Mouse (Mus musculus): ENCODE results near the gene Mylk4. TPM values are rescaled to one million over a fixed set of nuclear protein-coding genes. Genes with fewer than 3 reads are reported as not detected.

Mylk4 gene
- total and polyA plus RNA-seq, 3 experiments = 0.04 TPM; not detected in 2

- Histone ChIP-seq H3K9ac (ENCODE audit: insufficient read depth, low read depth) (no peak overlapping the region), H3K4me2 (ENCODE audit: insufficient read depth, low read depth, poor library complexity, severe bottlenecking) (no peak overlapping the region), H3K9me3 (replicated peaks; ENCODE audit: low read length) (no peaks in the 10 kb centered on the region), H3K4me3 (replicated peaks in 1 of 3; ENCODE audit: low read depth in 2 of 3, low read length in 2 of 3, poor library complexity in 1 of 3) (no peak overlapping the region), H3K27me3 (replicated peaks) (no peaks in the 10 kb centered on the region), H3K36me3 (replicated peaks in 1 of 2; ENCODE audit: control insufficient read depth in 1 of 2, insufficient read depth in 1 of 2, low read length in 1 of 2) (no peaks in the 10 kb centered on the region), H3K27ac (ENCODE audit: insufficient read depth, low read depth) (no peak overlapping the region), H3K79me2 (replicated peaks; ENCODE audit: control insufficient read depth, extremely low read depth, insufficient read depth, poor library complexity, severe bottlenecking) (no peaks in the 10 kb centered on the region), H3K4me1 (ENCODE audit: control insufficient read depth in 1 of 2, insufficient read depth in 2 of 2) (peaks cover 3 to 35% of the 10 kb centered on the region in 2 experiments; a peak in 3 of 4 replicates)
- TF ChIP-seq ZNF384 (IDR thresholded peaks at IDR 0.05; ENCODE audit: low read depth, low read length) = no peak
- TF ChIP-seq RAD21 (IDR thresholded peaks at IDR 0.05; ENCODE audit: low read depth, low read length) = no peak
- no peak for TF ChIP-seq SIN3A (IDR thresholded peaks at IDR 0.05; ENCODE audit: low read length)
- no peak for TF ChIP-seq ZKSCAN1 (IDR thresholded peaks at IDR 0.05; ENCODE audit: borderline replicate concordance, low read depth, low read length)
- TF ChIP-seq MXI1 (IDR thresholded peaks at IDR 0.05; ENCODE audit: low read depth, low read length) = no peak
- TF ChIP-seq HCFC1 (IDR thresholded peaks at IDR 0.05; ENCODE audit: low read depth, low read length) = no peak
- TF ChIP-seq CTCF (conservative IDR thresholded peaks at IDR 0.05 in 1 of 2, IDR thresholded peaks at IDR 0.05 in 1 of 2; ENCODE audit: low read depth in 2 of 2, low read length in 2 of 2) = no peak
- TF ChIP-seq MAZ (IDR thresholded peaks at IDR 0.05; ENCODE audit: low read depth, low read length) = no peak
- in situ Hi-C loops (cut with MboI; ENCODE audit: low pct_ligation_motif_present, low pct_unique_long_range_greater_than_20kb, low sequenced_read_pairs) = no loop called here
- dilution Hi-C loops (cut with MboI; ENCODE audit: extremely low pct_ligation_motif_present, extremely low pct_unique_long_range_greater_than_20kb, low sequenced_read_pairs) = no loop called here
- DNase-seq (ENCODE audit: extremely low read depth) = no peak
Observed at GRCm38 (mm10) chr13:32659271-32659670, 124.5 kb downstream of the Mylk4 start.

- Histone ChIP-seq H3K27ac (ENCODE audit: insufficient read depth, low read depth) (no peak overlapping the region), H3K9ac (ENCODE audit: insufficient read depth, low read depth) (no peak overlapping the region), H3K36me3 (replicated peaks in 1 of 2; ENCODE audit: control insufficient read depth in 1 of 2, insufficient read depth in 1 of 2, low read length in 1 of 2) (no peaks in the 10 kb centered on the region), H3K4me3 (replicated peaks in 1 of 3; ENCODE audit: low read depth in 2 of 3, low read length in 2 of 3, poor library complexity in 1 of 3) (no peak overlapping the region), H3K27me3 (replicated peaks) (no peaks in the 10 kb centered on the region), H3K9me3 (replicated peaks; ENCODE audit: low read length) (no peaks in the 10 kb centered on the region), H3K4me1 (ENCODE audit: control insufficient read depth in 1 of 2, insufficient read depth in 2 of 2) (peaks cover 3 to 41% of the 10 kb centered on the region in 2 experiments; a peak in 3 of 4 replicates), H3K79me2 (replicated peaks; ENCODE audit: control insufficient read depth, extremely low read depth, insufficient read depth, poor library complexity, severe bottlenecking) (no peaks in the 10 kb centered on the region), H3K4me2 (ENCODE audit: insufficient read depth, low read depth, poor library complexity, severe bottlenecking) (no peak overlapping the region)
- in situ Hi-C loops (cut with MboI; ENCODE audit: low pct_ligation_motif_present, low pct_unique_long_range_greater_than_20kb, low sequenced_read_pairs) (no loop called here), dilution Hi-C loops (cut with MboI; ENCODE audit: extremely low pct_ligation_motif_present, extremely low pct_unique_long_range_greater_than_20kb, low sequenced_read_pairs) (no loop called here)
- DNase-seq (ENCODE audit: extremely low read depth) = no peak
- no peak for TF ChIP-seq POLR2AphosphoS2 (IDR thresholded peaks at IDR 0.05; ENCODE audit: low read depth, low read length)
- no peak for TF ChIP-seq RAD21 (IDR thresholded peaks at IDR 0.05; ENCODE audit: low read depth, low read length)
- no peak for TF ChIP-seq ZC3H11A (IDR thresholded peaks at IDR 0.05; ENCODE audit: low read depth, low read length)
- no peak for TF ChIP-seq RCOR1 (conservative IDR thresholded peaks at IDR 0.05; ENCODE audit: low read depth, low read length)
- no peak for TF ChIP-seq MEF2A (IDR thresholded peaks at IDR 0.05; ENCODE audit: borderline replicate concordance, low read depth, low read length)
- TF ChIP-seq JUN (IDR thresholded peaks at IDR 0.05; ENCODE audit: insufficient read depth, low read depth, low read length) = no peak
- TF ChIP-seq NELFE (IDR thresholded peaks at IDR 0.05; ENCODE audit: low read depth, low read length) = no peak
- no peak for TF ChIP-seq ETS1 (conservative IDR thresholded peaks at IDR 0.05; ENCODE audit: low read depth, low read length)
- TF ChIP-seq POLR2A (IDR thresholded peaks at IDR 0.05; ENCODE audit: low read depth, low read length) = no peak
- TF ChIP-seq CTCF (conservative IDR thresholded peaks at IDR 0.05 in 1 of 2, IDR thresholded peaks at IDR 0.05 in 1 of 2; ENCODE audit: low read depth in 2 of 2, low read length in 2 of 2) = no peak
- TF ChIP-seq GABPA (IDR thresholded peaks at IDR 0.05; ENCODE audit: insufficient replicate concordance, low read depth, low read length) = no peak
Observed at GRCm38 (mm10) chr13:32657583-32657982, 126.2 kb downstream of the Mylk4 start.

Other genes starting within 250 kb of the Mylk4 start
- 61.4 and 61.7 TPM in 2 replicates for gene Wrnip1, start 18.1 kb upstream of the Mylk4 start, total RNA-seq (2012; rRNA removed)
- gene Wrnip1, start 18.1 kb upstream of the Mylk4 start, total RNA-seq (2014; rRNA removed) = 60.5 and 66.4 TPM in 2 replicates
- gene Wrnip1, start 18.1 kb upstream of the Mylk4 start, polyA plus RNA-seq (2012; ENCODE audit: insufficient read length, low read depth) = 47.4 and 50.5 TPM in 2 replicates
- gene D930007J09Rik, start 18.9 kb upstream of the Mylk4 start, total RNA-seq (2012; rRNA removed) = 14.4 and 14.6 TPM in 2 replicates
- not detected in 2 replicates for gene D930007J09Rik, start 18.9 kb upstream of the Mylk4 start, total RNA-seq (2014; rRNA removed)
- not detected in 2 replicates for gene D930007J09Rik, start 18.9 kb upstream of the Mylk4 start, polyA plus RNA-seq (2012; ENCODE audit: insufficient read length, low read depth)
- 1.7 and 2.5 TPM in 2 replicates for gene Serpinb1a, start 67.2 kb upstream of the Mylk4 start, total RNA-seq (2012; rRNA removed)
- 9.3 and 11.5 TPM in 2 replicates for gene Serpinb1a, start 67.2 kb upstream of the Mylk4 start, total RNA-seq (2014; rRNA removed)
- 23.0 and 24.9 TPM in 2 replicates for gene Serpinb1a, start 67.2 kb upstream of the Mylk4 start, polyA plus RNA-seq (2012; ENCODE audit: insufficient read length, low read depth)
- gene Serpinb1c, start 114.3 kb upstream of the Mylk4 start, total RNA-seq (2012; rRNA removed) = not detected in 2 replicates
- not detected in 2 replicates for gene Serpinb1c, start 114.3 kb upstream of the Mylk4 start, total RNA-seq (2014; rRNA removed)
- gene Serpinb1c, start 114.3 kb upstream of the Mylk4 start, polyA plus RNA-seq (2012; ENCODE audit: insufficient read length, low read depth) = 0.27 TPM in 1 of 2 replicates, not detected in the other
- 9.8 and 11.9 TPM in 2 replicates for gene Serpinb6b, start 181.3 kb upstream of the Mylk4 start, total RNA-seq (2012; rRNA removed)
- gene Serpinb6b, start 181.3 kb upstream of the Mylk4 start, total RNA-seq (2014; rRNA removed) = 38.9 and 44.1 TPM in 2 replicates
- 41.2 and 43.1 TPM in 2 replicates for gene Serpinb6b, start 181.3 kb upstream of the Mylk4 start, polyA plus RNA-seq (2012; ENCODE audit: insufficient read length, low read depth)
- 3.3 and 3.5 TPM in 2 replicates for gene Serpinb9, start 219.3 kb upstream of the Mylk4 start, total RNA-seq (2012; rRNA removed)
- gene Serpinb9, start 219.3 kb upstream of the Mylk4 start, total RNA-seq (2014; rRNA removed) = 14.6 and 15.6 TPM in 2 replicates
- 11.8 and 12.1 TPM in 2 replicates for gene Serpinb9, start 219.3 kb upstream of the Mylk4 start, polyA plus RNA-seq (2012; ENCODE audit: insufficient read length, low read depth)
- gene Serpinb9b, start 243.5 kb upstream of the Mylk4 start, total RNA-seq (2012; rRNA removed) = not detected in 2 replicates
- gene Serpinb9b, start 243.5 kb upstream of the Mylk4 start, total RNA-seq (2014; rRNA removed) = 0.24 TPM in 1 of 2 replicates, not detected in the other
- not detected in 2 replicates for gene Serpinb9b, start 243.5 kb upstream of the Mylk4 start, polyA plus RNA-seq (2012; ENCODE audit: insufficient read length, low read depth)